Mouse (Mus musculus) bone marrow macrophage, adult 2 months (primary cell): Measurements from ENCODE around the gene Kcnma1. TPM values are rescaled to one million over a fixed set of nuclear protein-coding genes. Genes with fewer than 3 reads are reported as not detected.
A peak's percentile ranks its signal among the peaks of the same experiment; 100 is the strongest.

Experiments
- H3K27ac ChIP-seq: 2 replicates; pipeline ENCODE4 v1.5.1; 2012; ENCODE audit warnings: low read depth, low read length; ENCODE audit not compliant: insufficient read depth
- H3K4me1 ChIP-seq: 2 replicates; pipeline ENCODE4 v1.6.1; 2012; ENCODE audit warnings: low read length; ENCODE audit not compliant: control insufficient read depth, insufficient read depth
- H3K4me3 ChIP-seq: 2 replicates; pipeline ENCODE4 v1.5.1; 2012; ENCODE audit warnings: mild to moderate bottlenecking, low read length, moderate library complexity; ENCODE audit not compliant: insufficient read depth
- CTCF ChIP-seq: IDR thresholded peaks from 2 replicates; pipeline ENCODE4 v1.5.1; 2012; ENCODE audit warnings: low read depth, mild to moderate bottlenecking, low read length, moderate library complexity
- POLR2A ChIP-seq: IDR thresholded peaks from 2 replicates; pipeline ENCODE4 v1.6.1; 2012; ENCODE audit warnings: mild to moderate bottlenecking, low read depth, low read length, borderline replicate concordance
- polyA plus RNA-seq: library from polyadenylated mRNA; stranded (reverse); fragments of >200 nt; gene quantifications from 2 replicates; pipeline ENCODE4 v1.2.4, GENCODE M21; 2012; ENCODE audit not compliant: missing spikeins, insufficient read depth, insufficient read length

Gene Kcnma1
- polyA plus RNA-seq, 1 experiment = not detected

- H3K4me1 ChIP-seq = no peaks in the 10 kb centered on the region
- H3K4me3 ChIP-seq = no peak overlapping the region
- TF ChIP-seq CTCF = no peak
- TF ChIP-seq POLR2A = no peak
- H3K27ac ChIP-seq = no peak overlapping the region
Observed at GRCm38 (mm10) chr14:23792076-23792475, 222.2 kb downstream of the Kcnma1 start.

- Histone ChIP-seq H3K27ac (no peak overlapping the region), H3K4me3 (no peak overlapping the region), H3K4me1 (no peaks in the 10 kb centered on the region)
- TF ChIP-seq POLR2A (no peak), CTCF (0 out of 2 replicates have a peak, but pooled peaks have one; percentile 31)
Observed at GRCm38 (mm10) chr14:23791261-23791691, 223.0 kb downstream of the Kcnma1 start.

DNA sequence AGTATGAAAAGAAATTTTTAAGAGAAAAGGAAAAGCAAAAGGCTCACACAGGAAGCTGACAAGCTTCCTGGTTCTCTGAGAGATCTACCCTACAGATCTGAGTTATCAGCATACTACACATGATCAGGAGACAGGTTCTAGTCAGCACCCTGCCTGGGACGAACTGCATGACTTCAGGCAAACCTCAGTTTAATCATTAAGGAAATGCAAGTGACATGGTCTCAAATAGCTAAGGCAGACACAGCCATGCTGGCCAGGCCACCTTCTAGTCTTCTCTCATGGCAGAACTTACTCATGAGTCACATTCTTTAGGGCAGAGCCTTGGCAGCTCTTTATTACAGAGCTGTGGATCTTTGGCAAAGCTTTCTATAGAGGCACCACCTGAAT is 227.6 kb downstream of the Kcnma1 start:
- TF ChIP-seq CTCF = no peak
- H3K27ac ChIP-seq = no peak overlapping the region
- no peak overlapping the region for H3K4me3 ChIP-seq
- H3K4me1 ChIP-seq = no peaks in the 10 kb centered on the region

GRCm38 (mm10) chr14:23785921-23786686 is 228.2 kb downstream of the Kcnma1 start:
- no peak overlapping the region for H3K27ac ChIP-seq
- TF ChIP-seq POLR2A (no peak), CTCF (no peak)
- H3K4me3 ChIP-seq = no peak overlapping the region
- no peaks in the 10 kb centered on the region for H3K4me1 ChIP-seq

DNA sequence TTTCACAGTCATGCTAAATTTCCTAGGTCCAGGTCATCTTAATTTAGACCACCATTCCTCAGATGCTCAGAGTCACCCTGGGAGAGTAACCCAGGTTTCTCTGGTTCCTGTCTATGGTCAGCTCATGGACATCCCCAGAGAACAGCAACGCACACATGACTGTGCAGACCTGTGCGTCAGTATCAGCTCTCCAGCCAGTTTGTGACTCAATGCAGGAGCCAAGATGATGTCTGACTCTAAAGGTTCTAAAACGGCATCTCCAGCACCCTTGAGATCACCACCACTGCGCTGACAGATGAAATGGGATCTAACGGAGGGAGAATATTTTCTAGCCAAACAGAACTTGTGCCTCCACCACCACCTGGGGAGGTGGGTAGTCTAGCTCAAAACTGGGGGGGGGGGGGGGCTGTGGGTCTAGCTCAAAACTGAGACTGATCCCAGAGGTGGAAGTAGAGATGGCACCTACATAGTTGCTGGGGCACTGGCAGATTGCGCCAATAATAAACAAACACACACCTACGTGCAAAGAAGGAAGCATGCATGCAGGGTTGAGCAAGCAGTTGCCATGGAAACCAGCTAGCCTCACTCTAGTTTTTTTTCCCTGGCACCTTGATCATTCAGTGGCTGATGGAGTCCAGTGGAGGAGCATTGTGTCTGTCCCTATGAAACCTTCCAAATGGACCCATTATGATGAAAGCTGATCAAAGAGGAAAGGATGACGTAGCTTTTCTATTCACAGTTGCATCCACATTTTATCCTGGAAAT is 231.3 kb downstream of the Kcnma1 start:
- H3K4me3 ChIP-seq = no peak overlapping the region
- no peaks in the 10 kb centered on the region for H3K4me1 ChIP-seq
- no peak for TF ChIP-seq CTCF

GRCm38 (mm10) chr14:23774542-23774941 is 239.7 kb downstream of the Kcnma1 start:
- Histone ChIP-seq H3K27ac (no peak overlapping the region), H3K4me3 (no peak overlapping the region), H3K4me1 (no peaks in the 10 kb centered on the region)
- TF ChIP-seq CTCF = no peak
- no peak for TF ChIP-seq POLR2A

More for the DNA sequence above, 231.3 kb downstream of the Kcnma1 start:
- H3K27ac ChIP-seq = no peak overlapping the region

DNA sequence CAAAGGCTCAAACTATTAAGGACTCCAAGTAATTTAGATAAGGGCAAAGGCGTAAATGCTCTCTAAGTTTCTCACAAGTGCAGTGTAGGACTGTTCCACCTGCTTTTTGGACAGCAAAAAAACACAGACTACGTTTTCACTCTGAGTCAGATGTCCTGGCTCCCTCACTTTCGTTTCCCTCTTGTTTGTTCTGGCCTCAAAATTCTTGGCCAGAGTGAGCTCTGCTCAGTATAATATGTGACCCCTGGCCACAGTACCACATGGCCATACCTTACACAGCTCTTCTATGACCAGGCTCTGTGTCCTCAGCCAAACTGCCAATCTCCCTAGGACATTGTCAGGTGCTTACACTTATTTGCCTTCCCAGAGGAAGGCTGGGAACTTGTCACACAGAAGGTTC is 241.6 kb downstream of the Kcnma1 start:
- no peak for TF ChIP-seq CTCF
- TF ChIP-seq POLR2A = no peak
- H3K4me3 ChIP-seq = no peak overlapping the region
- H3K4me1 ChIP-seq = no peaks in the 10 kb centered on the region
- H3K27ac ChIP-seq = no peak overlapping the region

GRCm38 (mm10) chr14:23771794-23772193 is 242.5 kb downstream of the Kcnma1 start:
- no peaks in the 10 kb centered on the region for H3K4me1 ChIP-seq
- no peak overlapping the region for H3K27ac ChIP-seq
- TF ChIP-seq CTCF (no peak), POLR2A (no peak)
- H3K4me3 ChIP-seq = no peak overlapping the region

- Histone ChIP-seq H3K4me1 (no peaks in the 10 kb centered on the region), H3K4me3 (no peak overlapping the region), H3K27ac (no peak overlapping the region)
- no peak for TF ChIP-seq POLR2A
- TF ChIP-seq CTCF = no peak
Observed at GRCm38 (mm10) chr14:23762471-23762870, 251.8 kb downstream of the Kcnma1 start.

- H3K4me1 ChIP-seq = no peaks in the 10 kb centered on the region
- TF ChIP-seq CTCF (no peak), POLR2A (no peak)
- H3K27ac ChIP-seq = no peak overlapping the region
- no peak overlapping the region for H3K4me3 ChIP-seq
Observed at GRCm38 (mm10) chr14:23759626-23760025, 254.7 kb downstream of the Kcnma1 start.
